Mouse (Mus musculus): ENCODE results near the gene Srd5a2. TPM values are rescaled to one million over a fixed set of nuclear protein-coding genes. Genes with fewer than 3 reads are reported as not detected.
A peak's percentile ranks its signal among the peaks of the same experiment; 100 is the strongest.
"Not testable (repeated sequence)": the region's sequence is repeated elsewhere in the genome, so short reads cannot be mapped to it uniquely, and the experiment has no call there.

The Srd5a2 gene
- total RNA-seq (2015; ENCODE audit: low replicate concordance) (not detected in 2 replicates), total RNA-seq (2017; ENCODE audit: low replicate concordance) (not detected in 2 replicates)

DNA sequence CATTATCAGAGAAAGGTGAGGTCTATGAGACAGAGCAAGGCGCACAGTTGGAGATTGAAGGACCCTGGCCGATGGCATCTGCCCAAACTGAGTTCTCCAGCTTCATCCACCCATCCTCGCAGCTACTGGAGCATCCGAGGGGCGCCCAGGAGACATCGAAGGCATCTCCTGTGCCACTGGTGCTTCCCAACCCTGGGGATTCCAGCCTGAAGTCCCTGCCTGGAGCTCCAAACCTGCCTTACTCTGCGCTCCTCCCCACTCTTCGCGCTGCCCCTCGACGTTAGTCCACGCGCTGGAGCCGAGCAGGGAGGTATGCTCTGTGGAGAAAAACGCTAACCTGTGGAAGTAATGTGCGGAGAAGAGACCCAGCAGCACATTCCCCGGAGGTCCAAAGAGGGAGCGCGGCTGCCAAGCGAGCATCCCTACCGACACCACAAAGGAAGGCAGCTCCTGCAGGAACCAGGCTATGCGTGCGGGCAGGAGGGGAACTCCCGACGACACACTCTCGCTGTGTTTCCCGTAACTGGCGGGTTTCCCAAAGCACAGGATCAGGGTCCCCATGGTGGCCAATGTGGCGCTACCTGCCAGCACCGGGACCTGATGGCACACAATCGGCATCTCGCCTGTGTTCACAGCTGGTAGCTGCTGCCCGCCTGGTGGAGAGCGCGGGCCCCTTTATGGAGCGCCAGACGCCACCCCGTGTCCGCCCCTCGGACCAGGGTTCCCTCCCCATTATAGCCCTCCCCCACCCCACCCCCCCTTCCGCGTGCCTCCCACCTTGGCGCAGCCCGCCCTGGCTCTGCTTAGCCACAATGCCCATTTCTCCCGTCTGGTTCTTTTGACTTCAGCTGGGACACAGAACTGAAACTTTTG lies at the start of gene Srd5a2:
TSS of gene Srd5a2 (minus strand) at position 707 of the 873 bp plus-strand sequence.
- ATAC-seq (replicated peaks; ENCODE audit: low FRiP score, poor library complexity, severe bottlenecking) = no peak

DNA sequence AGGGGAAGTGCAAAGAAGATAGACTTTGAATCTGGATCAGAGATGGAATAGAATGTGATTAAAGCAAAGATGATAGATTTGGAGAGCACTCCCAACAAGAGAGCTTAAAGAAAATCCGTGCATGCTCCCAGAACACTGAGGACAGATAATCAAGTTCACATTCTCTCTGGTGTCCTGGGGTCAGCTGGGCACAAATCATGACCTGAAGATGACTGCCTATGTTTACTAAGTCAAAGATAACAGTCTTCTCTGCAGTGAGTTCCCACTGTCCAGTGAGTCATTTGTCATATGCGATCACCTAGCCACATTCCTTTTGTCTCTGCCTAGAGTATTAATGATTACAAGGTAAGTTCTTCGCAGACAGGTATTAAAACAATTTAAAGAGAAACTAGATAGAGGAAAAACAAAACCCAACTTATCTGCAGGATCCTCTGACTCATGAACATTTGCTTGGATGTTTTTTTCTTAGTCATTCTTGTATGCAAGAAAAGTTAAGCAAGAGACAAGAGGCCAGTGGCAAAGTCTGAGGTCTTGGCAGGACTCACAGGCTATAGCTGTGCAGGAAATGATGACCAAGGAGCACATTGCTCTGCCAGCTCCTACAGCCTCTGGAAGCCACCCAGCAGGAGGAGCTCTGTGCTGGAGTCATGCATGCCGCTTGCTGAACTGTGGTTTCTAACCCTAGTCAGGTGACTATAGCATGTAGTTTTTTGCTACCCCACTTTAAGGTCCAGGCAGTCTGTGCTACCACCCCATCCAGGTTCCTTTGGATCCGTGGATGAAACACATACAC lies 41.4 kb upstream of the Srd5a2 start:
- no peak for ATAC-seq (replicated peaks; ENCODE audit: low FRiP score, poor library complexity, severe bottlenecking)

DNA sequence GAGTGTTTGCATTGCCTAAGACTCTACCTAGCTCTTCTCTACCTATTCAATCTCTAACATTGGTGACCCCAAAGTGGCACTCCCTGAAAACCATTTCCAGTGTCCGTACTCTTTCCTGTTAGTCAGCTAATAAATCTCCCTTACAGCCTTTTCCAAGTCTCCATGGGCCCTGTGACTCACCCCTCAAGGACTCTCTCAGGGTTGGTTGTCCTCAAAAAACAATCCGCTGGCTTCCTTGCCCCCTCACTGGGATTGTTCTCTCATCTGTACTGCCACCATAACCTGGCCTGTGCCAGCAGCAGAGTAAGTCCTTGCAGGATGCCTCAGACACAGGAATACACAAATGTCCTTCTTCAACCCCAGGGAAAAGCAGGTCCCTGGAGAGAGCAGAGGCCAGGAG lies 40.3 kb upstream of the Srd5a2 start:
- ATAC-seq (replicated peaks; ENCODE audit: low FRiP score, poor library complexity, severe bottlenecking) = no peak

DNA sequence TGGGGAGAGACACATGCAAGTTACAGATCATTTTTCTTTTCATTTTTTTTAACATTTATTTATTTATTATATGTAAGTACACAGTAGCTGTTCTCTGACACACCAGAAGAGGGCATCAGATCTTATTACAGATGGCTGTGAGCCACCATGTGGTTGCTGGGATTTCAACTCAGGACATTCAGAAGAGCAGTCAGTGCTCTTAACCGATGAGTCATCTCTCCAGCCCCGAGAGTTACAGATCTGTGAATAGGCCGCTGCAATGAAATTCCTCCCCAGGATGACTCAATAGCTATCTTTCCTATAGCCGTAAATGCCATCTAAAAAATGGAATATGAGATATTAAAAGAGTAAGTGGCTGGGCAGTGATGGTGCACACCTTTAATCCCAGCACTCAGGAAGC lies 35.7 kb upstream of the Srd5a2 start:
- no peak for ATAC-seq (replicated peaks; ENCODE audit: low FRiP score, poor library complexity, severe bottlenecking)

DNA sequence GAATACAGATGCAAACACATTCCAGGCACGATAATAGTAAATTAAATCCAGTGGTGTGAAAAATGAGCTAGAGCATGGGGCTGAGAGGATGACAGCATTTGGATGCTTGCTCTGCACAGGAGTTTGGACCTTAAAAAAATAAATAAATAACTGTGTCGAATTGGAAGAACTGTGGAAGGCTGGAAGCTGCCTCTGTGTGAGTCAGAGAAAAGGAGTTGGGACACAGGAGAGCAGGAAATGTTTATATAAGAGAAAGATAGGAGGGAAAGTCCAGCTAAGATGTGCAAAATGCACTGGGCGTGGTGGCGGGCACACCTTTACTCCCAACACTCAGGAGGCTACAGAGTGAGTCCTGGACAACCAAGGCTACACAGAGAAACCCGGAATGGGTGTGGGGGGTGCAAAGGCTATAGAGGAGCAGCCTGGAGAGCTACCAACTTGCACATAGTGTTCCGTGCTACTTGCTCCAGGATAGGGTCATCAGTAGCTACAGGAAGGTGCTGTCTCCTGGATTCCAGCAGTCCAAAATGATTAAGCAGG lies 32.4 kb upstream of the Srd5a2 start:
- ATAC-seq (replicated peaks; ENCODE audit: low FRiP score, poor library complexity, severe bottlenecking) = no peak

DNA sequence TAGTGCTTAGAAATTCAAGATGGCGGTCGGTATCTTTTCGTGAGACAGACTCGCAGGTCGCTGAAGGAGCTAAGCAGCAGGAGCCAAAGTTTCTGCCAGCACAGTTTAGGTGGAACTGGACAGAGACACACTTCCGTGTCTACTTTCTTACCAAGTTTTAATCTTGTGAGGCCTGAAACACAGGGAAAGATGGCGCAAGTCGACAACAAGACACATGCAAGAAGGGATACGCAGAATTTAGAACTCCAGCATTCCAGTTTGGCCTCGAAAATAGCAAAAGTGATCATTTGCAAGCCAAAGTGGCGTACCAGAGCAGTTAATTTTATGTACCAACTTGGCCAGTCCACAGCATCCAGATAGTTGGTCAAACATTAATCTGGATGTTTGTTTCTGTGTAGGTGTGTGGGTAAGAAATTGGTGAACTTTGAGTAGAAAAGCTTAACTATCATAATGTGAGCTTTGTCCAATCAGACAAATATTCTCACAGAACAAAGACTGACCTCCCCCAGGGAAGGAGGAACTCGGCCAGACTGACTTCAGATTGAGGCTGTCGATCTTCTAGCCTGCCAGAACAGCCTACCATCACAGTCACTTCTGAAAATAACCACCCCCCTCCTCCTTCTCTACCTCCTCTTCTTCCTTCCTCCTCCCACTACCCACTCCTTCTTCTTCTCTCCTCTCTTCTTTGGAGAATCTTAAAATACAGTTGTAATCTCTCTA lies 31.2 kb upstream of the Srd5a2 start:
- ATAC-seq (replicated peaks; ENCODE audit: low FRiP score, poor library complexity, severe bottlenecking) = no peak

DNA sequence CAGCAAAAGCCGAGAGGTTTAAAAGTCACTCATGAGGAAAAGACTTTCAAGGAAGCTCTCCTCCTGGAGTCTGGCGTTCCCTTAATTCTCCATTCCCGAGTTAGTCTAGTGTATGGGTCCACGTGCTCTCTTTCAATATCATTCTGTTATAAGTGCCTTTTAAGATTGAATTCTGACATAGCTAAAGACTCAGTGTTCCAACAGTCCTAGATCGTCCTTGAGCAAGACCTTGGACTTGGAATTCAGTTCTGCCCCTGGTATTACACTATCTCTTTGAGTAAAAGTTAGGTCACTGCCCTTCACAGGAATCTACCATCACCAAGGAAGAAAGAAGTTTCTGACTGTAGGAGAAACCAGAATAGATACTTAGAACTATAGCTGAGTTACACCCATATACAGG lies 25.4 kb upstream of the Srd5a2 start:
- not testable (repeated sequence) for ATAC-seq (replicated peaks; ENCODE audit: low FRiP score, poor library complexity, severe bottlenecking)

DNA sequence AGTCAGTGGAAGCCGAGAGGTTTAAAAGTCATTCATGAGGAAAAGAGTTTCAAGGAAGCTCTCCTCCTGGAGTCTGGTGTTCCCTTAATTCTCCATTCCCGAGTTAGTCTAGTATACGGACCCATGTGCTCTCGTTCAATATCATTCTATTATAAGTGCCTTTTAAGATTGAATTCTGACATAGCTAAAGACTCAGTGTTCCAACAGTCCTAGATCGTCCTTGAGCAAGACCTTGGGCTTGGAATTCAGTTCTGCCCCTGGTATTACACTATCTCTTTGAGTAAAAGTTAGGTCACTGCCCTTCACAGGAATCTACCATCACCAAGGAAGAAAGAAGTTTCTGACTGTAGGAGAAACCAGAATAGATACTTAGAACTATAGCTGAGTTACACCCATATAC lies 15.0 kb upstream of the Srd5a2 start:
- not testable (repeated sequence) for ATAC-seq (replicated peaks; ENCODE audit: low FRiP score, poor library complexity, severe bottlenecking)

DNA sequence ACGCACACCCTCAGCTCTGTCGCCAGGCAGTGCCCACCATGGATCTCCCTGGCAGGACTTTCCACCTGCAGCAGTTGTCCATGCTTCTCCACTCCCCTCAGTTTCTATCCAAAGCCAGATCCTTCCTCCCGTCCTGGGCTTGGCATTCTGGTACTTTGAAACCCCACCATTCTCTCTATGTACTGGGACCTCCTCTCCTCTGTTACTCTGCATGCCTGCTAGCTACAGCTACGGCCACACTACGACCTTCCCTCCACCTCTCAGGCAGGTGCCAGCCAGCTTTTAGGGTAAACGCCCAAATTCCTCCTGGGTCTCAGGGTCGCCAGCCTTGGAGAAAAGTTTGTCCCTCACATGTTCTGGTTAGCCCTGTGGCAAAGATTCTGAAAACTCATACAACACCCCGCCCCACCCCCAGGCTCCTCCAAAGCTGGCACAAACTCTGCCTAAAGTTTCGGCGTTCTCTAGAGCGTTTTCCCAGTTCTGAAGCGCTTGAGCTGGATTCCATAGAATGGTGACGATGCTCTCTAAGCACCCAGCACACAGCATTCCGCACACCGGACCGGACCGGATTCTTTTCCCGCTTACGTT lies 607 bp upstream of the Srd5a2 start:
- no peak for ATAC-seq (replicated peaks; ENCODE audit: low FRiP score, poor library complexity, severe bottlenecking)

DNA sequence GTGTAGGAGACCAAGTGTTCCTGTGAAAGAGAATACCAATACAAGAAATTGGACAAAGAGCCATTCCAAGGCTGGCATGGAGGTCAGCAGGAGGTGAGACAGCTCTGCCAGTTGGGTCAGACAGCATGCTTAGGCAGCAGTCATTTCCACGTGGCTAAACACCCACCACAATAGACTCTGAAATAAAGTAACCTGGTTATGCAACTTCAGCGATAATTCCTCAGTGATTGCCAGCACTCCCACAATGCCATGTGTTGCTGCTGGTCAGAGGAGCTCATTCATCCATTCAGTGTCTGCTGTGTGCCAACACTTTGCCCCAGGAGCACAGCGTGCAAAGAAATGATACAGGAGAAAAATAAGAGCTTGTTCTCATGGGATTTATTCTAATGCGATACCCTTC lies 4.0 kb downstream of the Srd5a2 start:
- no peak for ATAC-seq (replicated peaks; ENCODE audit: low FRiP score, poor library complexity, severe bottlenecking)

DNA sequence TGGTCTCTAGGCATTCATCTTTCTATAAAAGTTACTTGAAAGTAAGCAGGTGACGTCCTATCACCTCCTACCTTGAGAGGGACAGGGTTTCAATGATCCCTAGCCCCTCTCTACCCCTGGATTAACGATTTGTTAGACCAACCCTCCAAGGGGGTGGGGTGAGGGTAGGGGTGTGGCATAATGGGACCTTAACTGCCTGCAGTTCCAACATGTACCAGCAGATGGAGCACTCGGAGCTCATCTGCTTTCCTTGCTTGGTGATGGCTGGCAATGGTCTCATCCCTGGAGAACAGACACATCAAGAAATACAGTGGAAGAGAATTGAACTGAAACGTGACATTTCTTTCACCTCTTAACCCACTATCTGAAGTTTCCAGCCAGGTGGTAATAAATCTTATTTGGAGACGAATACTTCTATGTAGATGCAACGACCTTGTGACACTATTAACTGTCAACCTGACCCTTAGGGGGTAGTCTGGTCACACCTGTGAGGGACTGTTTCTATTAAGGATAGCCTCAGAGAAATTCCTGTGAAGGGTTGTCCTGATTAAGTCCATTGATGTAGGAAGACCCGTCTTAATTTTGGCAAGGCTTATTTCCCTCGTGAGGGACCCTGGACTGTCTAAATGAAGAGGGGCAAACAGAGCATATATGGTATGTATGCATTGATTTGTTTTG lies 27.1 kb downstream of the Srd5a2 start:
- peak; percentile 67; the same call in 1 of the 2 replicates for ATAC-seq (replicated peaks; ENCODE audit: low FRiP score, poor library complexity, severe bottlenecking)

DNA sequence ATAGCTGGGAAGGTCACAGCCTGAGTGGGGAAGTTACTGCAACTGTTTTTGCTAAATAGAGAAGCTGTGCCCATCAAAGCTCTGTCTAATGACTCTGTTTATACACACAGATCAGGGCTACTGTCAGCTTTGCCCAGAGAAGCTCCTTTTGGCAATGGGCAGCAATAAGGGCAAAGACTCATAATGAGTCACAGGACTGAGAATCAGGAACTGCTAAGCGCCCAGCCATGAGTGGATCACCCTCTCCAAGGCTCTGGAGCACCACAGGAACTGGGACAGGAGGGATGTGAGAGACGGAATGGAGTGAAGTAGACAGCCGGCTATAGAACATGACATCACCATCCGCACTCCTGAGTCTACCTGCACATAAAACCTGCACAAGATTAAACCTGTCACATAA lies 29.4 kb downstream of the Srd5a2 start:
- no peak for ATAC-seq (replicated peaks; ENCODE audit: low FRiP score, poor library complexity, severe bottlenecking)

DNA sequence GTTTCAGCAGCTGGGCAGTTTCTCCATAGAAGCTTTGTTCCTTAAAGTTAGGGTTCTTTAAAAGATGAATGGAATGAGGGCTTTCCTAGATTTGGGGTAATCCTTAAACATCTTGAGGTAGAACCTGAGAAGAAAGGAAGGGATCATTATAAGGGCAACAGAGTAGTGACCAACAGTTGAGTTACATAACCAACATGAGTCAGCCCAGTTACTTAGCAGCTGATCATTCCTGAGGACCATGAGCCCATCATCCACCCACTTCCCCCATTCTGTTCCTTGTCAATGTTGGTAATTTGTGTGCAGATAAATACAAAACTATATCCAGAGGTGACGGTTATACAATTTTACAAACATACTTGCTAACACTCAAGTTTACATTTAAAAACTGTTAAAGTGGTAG lies 30.1 kb downstream of the Srd5a2 start:
- ATAC-seq (replicated peaks; ENCODE audit: low FRiP score, poor library complexity, severe bottlenecking) = no peak

DNA sequence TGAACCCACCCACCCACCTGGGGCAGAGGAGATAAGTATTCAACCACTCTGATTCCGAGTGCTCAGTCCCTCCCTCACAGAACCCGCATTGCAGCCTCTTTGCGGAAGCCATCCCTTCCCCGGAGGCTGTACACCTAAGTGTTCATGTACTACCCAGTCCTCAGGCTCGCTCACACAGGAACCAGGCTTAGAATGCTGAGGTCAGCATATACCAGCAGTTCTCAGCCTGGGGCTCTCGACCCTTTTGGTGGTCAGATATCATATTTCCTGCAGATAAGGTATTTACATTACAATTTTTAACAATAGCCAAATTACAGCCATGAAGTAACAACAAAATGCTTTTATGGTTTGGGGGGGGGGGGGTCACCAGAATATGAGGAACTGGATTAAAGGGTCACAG lies 32.6 kb downstream of the Srd5a2 start:
- ATAC-seq (replicated peaks; ENCODE audit: low FRiP score, poor library complexity, severe bottlenecking) = no peak

DNA sequence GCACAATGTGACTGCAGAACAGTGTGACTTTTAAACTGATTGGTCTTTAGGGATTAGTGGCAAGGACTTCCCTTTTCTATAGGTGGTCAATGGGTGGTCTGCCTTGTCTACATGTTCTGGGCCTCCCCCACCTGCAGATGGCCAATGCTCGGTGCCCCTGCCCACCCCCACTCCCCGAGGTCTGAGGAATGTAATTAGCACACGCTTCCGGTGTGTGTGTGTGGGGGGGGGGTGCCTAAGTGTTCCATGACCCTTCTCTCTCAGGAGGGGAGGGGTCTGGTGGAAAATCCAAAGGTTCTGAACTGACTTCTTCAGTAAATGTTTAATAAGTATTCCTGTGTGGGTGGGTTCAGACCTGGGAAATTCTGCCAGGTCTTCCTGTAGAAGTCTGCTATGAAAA lies 39.0 kb downstream of the Srd5a2 start:
- ATAC-seq (replicated peaks; ENCODE audit: low FRiP score, poor library complexity, severe bottlenecking) = no peak

DNA sequence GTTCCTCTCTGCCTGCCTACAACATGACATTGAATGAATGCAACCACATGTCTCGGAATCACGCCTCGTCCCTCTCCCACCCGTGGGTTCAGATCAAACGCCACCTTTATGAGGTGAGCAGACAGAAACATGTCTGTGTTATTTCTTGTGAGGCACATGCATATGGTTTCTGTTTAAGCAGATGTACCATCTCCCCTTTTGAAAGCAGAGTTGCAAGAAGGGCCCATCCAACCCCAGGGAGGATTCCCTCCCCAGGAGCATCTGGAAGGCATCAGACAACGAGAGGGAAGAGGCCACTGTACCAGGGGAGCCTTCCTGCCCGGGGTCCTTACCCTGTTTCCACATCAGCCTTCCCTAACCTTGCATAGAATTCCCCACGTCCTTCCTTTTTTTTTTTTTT lies 40.7 kb downstream of the Srd5a2 start:
- ATAC-seq (replicated peaks; ENCODE audit: low FRiP score, poor library complexity, severe bottlenecking) = no peak

DNA sequence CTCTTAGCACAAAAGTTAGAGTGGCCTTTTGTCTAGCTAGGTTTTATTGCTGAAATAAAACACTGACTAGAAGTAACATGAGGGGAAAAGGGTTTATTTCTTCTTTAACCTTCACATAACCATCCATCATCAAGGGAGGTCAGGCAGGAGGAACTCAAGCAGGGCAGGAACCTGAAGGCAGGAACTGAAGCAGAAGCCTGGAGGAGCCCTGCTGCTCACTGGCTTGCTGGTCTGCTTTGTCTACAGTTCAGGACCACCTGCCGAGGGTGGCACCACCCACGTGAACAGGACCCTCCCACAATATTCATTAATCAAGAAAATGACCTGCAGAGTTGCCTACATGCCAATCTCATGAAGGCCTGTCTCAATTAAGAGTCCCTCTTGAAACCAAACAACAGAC lies 45.3 kb downstream of the Srd5a2 start:
- ATAC-seq (replicated peaks; ENCODE audit: low FRiP score, poor library complexity, severe bottlenecking) = no peak

DNA sequence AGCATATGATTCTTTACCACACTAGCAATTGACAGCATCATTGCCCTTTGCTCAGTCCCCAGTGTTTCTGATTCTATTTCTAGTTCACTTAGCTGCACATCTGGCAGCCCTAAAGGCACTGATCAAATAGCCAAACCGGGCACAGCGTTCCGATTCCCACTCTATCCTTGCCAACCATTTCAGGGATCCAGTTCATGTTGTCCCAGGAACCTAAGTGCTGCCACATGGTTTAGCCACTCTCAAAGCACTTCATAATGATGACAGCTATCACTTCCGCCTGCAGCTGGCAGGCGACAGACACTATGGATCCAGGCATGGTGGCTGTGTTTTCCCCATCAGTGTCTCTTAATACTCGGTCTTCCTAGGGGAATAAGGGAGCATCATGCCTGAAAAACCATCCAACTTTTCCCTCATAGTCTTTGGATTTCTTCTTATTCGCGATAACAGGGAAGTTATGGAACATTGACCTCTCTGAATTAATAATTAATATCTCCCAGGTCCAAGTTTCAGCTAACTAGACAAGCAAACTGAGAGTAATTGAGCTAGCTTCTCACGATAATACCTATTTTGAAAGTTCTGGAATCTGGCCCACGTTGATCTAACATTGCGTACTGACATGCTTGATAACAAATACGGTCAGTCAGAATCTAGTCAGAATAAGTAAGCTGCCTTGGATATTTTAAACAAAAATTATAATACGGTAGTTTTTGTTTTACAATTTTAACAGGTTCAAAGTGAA lies 51.6 kb downstream of the Srd5a2 start:
- no peak for ATAC-seq (replicated peaks; ENCODE audit: low FRiP score, poor library complexity, severe bottlenecking)

DNA sequence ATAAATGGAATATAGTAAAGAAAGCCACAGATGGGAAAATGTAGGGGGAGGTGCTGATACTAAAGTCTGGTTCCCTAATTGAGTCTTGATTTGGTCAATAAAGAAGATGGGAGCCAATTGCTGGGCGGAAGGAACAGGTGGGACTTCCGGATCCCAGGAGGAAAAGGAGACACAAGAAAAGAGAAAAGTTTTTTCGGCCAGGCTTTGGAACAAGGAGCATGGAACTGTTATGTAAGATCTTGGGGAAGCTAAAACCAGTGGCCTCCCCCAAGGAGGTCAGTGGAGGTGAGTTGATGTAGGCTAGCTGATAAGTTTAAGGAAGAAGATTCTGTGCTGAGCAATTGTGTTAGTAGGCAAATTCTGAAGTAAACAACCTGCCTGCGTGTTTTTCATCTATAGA lies 56.5 kb downstream of the Srd5a2 start:
- no peak for ATAC-seq (replicated peaks; ENCODE audit: low FRiP score, poor library complexity, severe bottlenecking)
